Mouse (Mus musculus) erythroblast, embryonic 14.5 days (primary cell): ENCODE measurements around the gene Pik3ip1.

ENCODE experiments used
- GATA1 ChIP-seq: IDR thresholded peaks from 2 replicates; pipeline ENCODE4 v1.6.1; 2012; ENCODE audit warnings: low read length, inconsistent platforms, mixed read lengths
- TAL1 ChIP-seq: IDR thresholded peaks from 3 replicates; pipeline ENCODE4 v1.6.1; 2012; ENCODE audit warnings: low read length, inconsistent platforms, mixed read lengths

DNA sequence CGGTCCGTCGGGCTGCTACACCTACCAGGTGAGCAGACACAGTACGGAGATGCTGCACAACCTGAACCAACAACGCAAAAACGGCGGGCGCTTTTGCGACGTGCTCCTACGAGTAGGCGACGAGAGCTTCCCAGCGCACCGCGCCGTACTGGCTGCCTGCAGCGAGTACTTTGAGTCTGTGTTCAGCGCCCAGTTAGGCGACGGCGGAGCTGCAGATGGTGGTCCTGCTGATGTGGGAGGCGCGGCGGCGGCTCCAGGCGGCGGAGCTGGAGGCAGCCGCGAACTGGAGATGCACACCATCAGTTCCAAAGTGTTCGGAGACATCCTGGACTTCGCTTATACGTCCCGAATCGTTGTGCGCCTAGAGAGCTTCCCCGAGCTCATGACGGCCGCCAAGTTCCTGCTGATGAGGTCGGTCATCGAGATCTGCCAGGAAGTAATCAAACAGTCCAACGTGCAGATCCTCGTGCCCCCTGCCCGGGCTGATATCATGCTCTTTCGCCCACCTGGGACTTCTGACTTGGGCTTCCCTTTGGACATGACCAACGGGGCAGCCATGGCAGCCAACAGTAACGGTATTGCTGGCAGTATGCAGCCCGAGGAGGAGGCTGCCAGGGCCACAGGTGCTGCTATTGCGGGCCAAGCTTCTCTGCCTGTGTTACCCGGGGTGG is 39.4 kb upstream of the Pik3ip1 start:
- TF ChIP-seq TAL1: no peak
- no peak for TF ChIP-seq GATA1
